Mouse (Mus musculus) adrenal gland, postnatal 25 days (tissue): Measurements from ENCODE around the gene Tnfsf11. TPM values are rescaled to one million over a fixed set of nuclear protein-coding genes. Genes with fewer than 3 reads are reported as not detected.

ENCODE experiments used
- DNase-seq: peaks from one replicate; pipeline ENCODE4 v3.0.0; 2021; ENCODE audit warnings: mixed read lengths
- long read RNA-seq: library from polyadenylated mRNA; stranded (forward); transcript quantifications from one replicate; pipeline ENCODE4 v2.0.0, GENCODE M21; 2021
- total RNA-seq: library from RNA; stranded (reverse); gene quantifications from 2 replicates; pipeline ENCODE4 v1.2.3, GENCODE M21; 2021

Gene Tnfsf11
- total RNA-seq, result not detected in 2 replicates
- long read RNA-seq, result 0 reads

- DNase-seq, result peak; percentile 8
Measured at GRCm38 (mm10) chr14:78307286-78308237, at the start of gene Tnfsf11. Gene Tnfsf11 (minus strand): TSS chr14:78308043.

GRCm38 (mm10) chr14:78356764-78357163 is 48.9 kb upstream of the Tnfsf11 start:
- no peak for DNase-seq

- DNase-seq, result no peak
Measured at GRCm38 (mm10) chr14:78355381-78355780, 47.5 kb upstream of the Tnfsf11 start.

GRCm38 (mm10) chr14:78352865-78353264 is 45.0 kb upstream of the Tnfsf11 start:
- DNase-seq, result peak; percentile 16

GRCm38 (mm10) chr14:78351544-78351943 is 43.7 kb upstream of the Tnfsf11 start:
- DNase-seq, result no peak

- DNase-seq, result no peak
Measured at GRCm38 (mm10) chr14:78347715-78348114, 39.9 kb upstream of the Tnfsf11 start.

GRCm38 (mm10) chr14:78343007-78343406 is 35.2 kb upstream of the Tnfsf11 start:
- no peak for DNase-seq

- DNase-seq, result no peak
Measured at GRCm38 (mm10) chr14:78342146-78342545, 34.3 kb upstream of the Tnfsf11 start.

- DNase-seq, result no peak
Measured at GRCm38 (mm10) chr14:78333341-78333740, 25.5 kb upstream of the Tnfsf11 start.

GRCm38 (mm10) chr14:78331368-78331767 is 23.5 kb upstream of the Tnfsf11 start:
- DNase-seq, result no peak

- DNase-seq, result no peak
Measured at GRCm38 (mm10) chr14:78330576-78331300, 22.9 kb upstream of the Tnfsf11 start.

- DNase-seq, result no peak
Measured at GRCm38 (mm10) chr14:78329765-78330451, 22.1 kb upstream of the Tnfsf11 start.

- DNase-seq, result no peak
Measured at GRCm38 (mm10) chr14:78323356-78323755, 15.5 kb upstream of the Tnfsf11 start.

- DNase-seq, result no peak
Measured at GRCm38 (mm10) chr14:78322916-78323315, 15.1 kb upstream of the Tnfsf11 start.

- DNase-seq, result no peak
Measured at GRCm38 (mm10) chr14:78320248-78320647, 12.4 kb upstream of the Tnfsf11 start.

GRCm38 (mm10) chr14:78319580-78319979 is 11.7 kb upstream of the Tnfsf11 start:
- no peak for DNase-seq

- DNase-seq, result no peak
Measured at GRCm38 (mm10) chr14:78319000-78319399, 11.2 kb upstream of the Tnfsf11 start.

- DNase-seq, result no peak
Measured at GRCm38 (mm10) chr14:78317623-78318022, 9.8 kb upstream of the Tnfsf11 start.

- no peak for DNase-seq
Measured at GRCm38 (mm10) chr14:78300914-78301313, 6.9 kb downstream of the Tnfsf11 start.

GRCm38 (mm10) chr14:78292687-78293086 is 15.2 kb downstream of the Tnfsf11 start:
- no peak for DNase-seq

- no peak for DNase-seq
Measured at GRCm38 (mm10) chr14:78289912-78290523, 17.8 kb downstream of the Tnfsf11 start.

- DNase-seq, result no peak
Measured at GRCm38 (mm10) chr14:78288903-78289302, 18.9 kb downstream of the Tnfsf11 start.
